Mouse (Mus musculus) heart, postnatal 4 days (tissue): Measurements from ENCODE around the gene Pid1. TPM values are rescaled to one million over a fixed set of nuclear protein-coding genes. Genes with fewer than 3 reads are reported as not detected.
"Not testable (repeated sequence)": the region's sequence is repeated elsewhere in the genome, so short reads cannot be mapped to it uniquely, and the experiment has no call there.

Experiments used
- DNase-seq: peaks from one replicate; pipeline ENCODE4 v3.0.0; 2021
- total RNA-seq, 2 experiments: library from RNA; stranded (reverse); gene quantifications; 2 replicates each; pipeline ENCODE4 v1.2.3; 2021

Pid1 gene
- total RNA-seq, 2 experiments from 2014 or later: 12.0 to 13.0 TPM

- no peak for DNase-seq
Observed at GRCm38 (mm10) chr1:84271712-84272200, 92.2 kb downstream of the Pid1 start.

GRCm38 (mm10) chr1:84257656-84258055, 106.3 kb downstream of the Pid1 start:
- no peak for DNase-seq

GRCm38 (mm10) chr1:84254361-84254760, 109.6 kb downstream of the Pid1 start:
- DNase-seq: no peak

GRCm38 (mm10) chr1:84253838-84254237, 110.1 kb downstream of the Pid1 start:
- DNase-seq: peak; percentile 10

- DNase-seq: no peak
Observed at GRCm38 (mm10) chr1:84251205-84251604, 112.8 kb downstream of the Pid1 start.

- no peak for DNase-seq
Observed at GRCm38 (mm10) chr1:84250770-84251169, 113.2 kb downstream of the Pid1 start.

- no peak for DNase-seq
Observed at GRCm38 (mm10) chr1:84249772-84250338, 114.1 kb downstream of the Pid1 start.

- DNase-seq: no peak
Observed at GRCm38 (mm10) chr1:84247111-84247510, 116.9 kb downstream of the Pid1 start.

- no peak for DNase-seq
Observed at GRCm38 (mm10) chr1:84241192-84241828, 122.7 kb downstream of the Pid1 start.

- no peak for DNase-seq
Observed at GRCm38 (mm10) chr1:84240203-84240602, 123.8 kb downstream of the Pid1 start.

GRCm38 (mm10) chr1:84230431-84230830, 133.5 kb downstream of the Pid1 start:
- no peak for DNase-seq

GRCm38 (mm10) chr1:84225626-84226025, 138.4 kb downstream of the Pid1 start:
- DNase-seq: peak; percentile 17

GRCm38 (mm10) chr1:84222051-84222450, 141.9 kb downstream of the Pid1 start:
- no peak for DNase-seq

- DNase-seq: peak; percentile 32
Observed at GRCm38 (mm10) chr1:84218605-84219004, 145.4 kb downstream of the Pid1 start.

- no peak for DNase-seq
Observed at GRCm38 (mm10) chr1:84217777-84218176, 146.2 kb downstream of the Pid1 start.

GRCm38 (mm10) chr1:84211507-84211906, 152.5 kb downstream of the Pid1 start:
- no peak for DNase-seq

GRCm38 (mm10) chr1:84205746-84206145, 158.2 kb downstream of the Pid1 start:
- DNase-seq: not testable (repeated sequence)

GRCm38 (mm10) chr1:84203494-84203893, 160.5 kb downstream of the Pid1 start:
- no peak for DNase-seq

- DNase-seq: no peak
Observed at GRCm38 (mm10) chr1:84199890-84200289, 164.1 kb downstream of the Pid1 start.

GRCm38 (mm10) chr1:84198887-84199286, 165.1 kb downstream of the Pid1 start:
- DNase-seq: no peak

- no peak for DNase-seq
Observed at GRCm38 (mm10) chr1:84192167-84192566, 171.8 kb downstream of the Pid1 start.

- no peak for DNase-seq
Observed at GRCm38 (mm10) chr1:84189446-84189845, 174.5 kb downstream of the Pid1 start.

- DNase-seq: no peak
Observed at GRCm38 (mm10) chr1:84186756-84187437, 177.1 kb downstream of the Pid1 start.

GRCm38 (mm10) chr1:84177696-84178095, 186.3 kb downstream of the Pid1 start:
- no peak for DNase-seq
